8 mouse cellular contexts compared by ENCODE assay signal in genomic region chr4:149838682-149839081, GRCm38 (mm10).
DNase-seq lines count a peak whose midpoint lies in the region; ATAC-seq lines count a peak whose summit lies in the region.

No protein-coding gene starts in this region.

- no peak overlapping the region for H3K27ac ChIP-seq in intestine, embryonic 14.5 days (ENCODE audit: low read depth)
- no peak overlapping the region for H3K27ac ChIP-seq in intestine, embryonic 16.5 days (ENCODE audit: low read length)
- no peak overlapping the region for H3K27ac ChIP-seq in kidney, embryonic 14.5 days (ENCODE audit: low read depth, low read length)

- WGBS in intestine, embryonic 14.5 days, result 19% methylated on average over 3 of the region's 3 CpGs
- WGBS in intestine, embryonic 16.5 days, result 9% methylated on average over 3 of the region's 3 CpGs
- WGBS in kidney, embryonic 14.5 days, result 11% methylated on average over 3 of the region's 3 CpGs

- no peak overlapping the region for H3K4me3 ChIP-seq in intestine, embryonic 14.5 days (ENCODE audit: low read depth, low read length)
- H3K4me3 ChIP-seq in intestine, embryonic 16.5 days (ENCODE audit: low read length), result no peak overlapping the region
- H3K4me3 ChIP-seq in kidney, embryonic 14.5 days (ENCODE audit: low read length), result no peak overlapping the region

- DNase-seq in intestine, embryonic 14.5 days (ENCODE audit: low spot score), result no peak
- DNase-seq in ES-CJ7 (ENCODE audit: low read depth, low spot score), result peak; percentile 59
- DNase-seq in embryo, embryonic 11 days, result peak; percentile 67
- no peak for DNase-seq in right cerebral cortex, postnatal 14 days

- ATAC-seq in intestine, embryonic 14.5 days (replicated peaks; ENCODE audit: low FRiP score, low TSS enrichment, low read depth), result peak; percentile 75; the same call in 1 of the 2 replicates
- ATAC-seq in intestine, embryonic 16.5 days, result no peak
- ATAC-seq in kidney, embryonic 14.5 days (ENCODE audit: low FRiP score, low TSS enrichment), result peak; percentile 57; the same call in 1 of the 2 replicates
- ATAC-seq in neutrophil, adult 5-6 weeks (ENCODE audit: extremely low read depth, insufficient number of reproducible peaks, low FRiP score, poor library complexity, severe bottlenecking), result peak; percentile 53; the same call in 1 of the 2 replicates
- ATAC-seq in megakaryocyte, adult 5-6 weeks (ENCODE audit: poor library complexity, severe bottlenecking), result no peak

- no peaks in the 10 kb centered on the region for H3K27me3 ChIP-seq in intestine, embryonic 14.5 days (replicated peaks; ENCODE audit: control insufficient read depth, insufficient read depth, low read length)
- H3K27me3 ChIP-seq in intestine, embryonic 16.5 days (replicated peaks; ENCODE audit: control insufficient read depth, insufficient read depth, low read length), result no peaks in the 10 kb centered on the region
- no peaks in the 10 kb centered on the region for H3K27me3 ChIP-seq in kidney, embryonic 14.5 days (ENCODE audit: control insufficient read depth, insufficient read depth, low read length)

- H3K9ac ChIP-seq in intestine, embryonic 14.5 days (ENCODE audit: low read length), result no peak overlapping the region
- H3K9ac ChIP-seq in intestine, embryonic 16.5 days (ENCODE audit: low read depth, low read length), result no peak overlapping the region
- no peak overlapping the region for H3K9ac ChIP-seq in kidney, embryonic 14.5 days (ENCODE audit: low read depth, low read length)

- H3K36me3 ChIP-seq in intestine, embryonic 14.5 days (ENCODE audit: control insufficient read depth, insufficient read depth, low read length), result no peaks in the 10 kb centered on the region
- no peaks in the 10 kb centered on the region for H3K36me3 ChIP-seq in intestine, embryonic 16.5 days (ENCODE audit: control insufficient read depth, insufficient read depth, low read length)
- no peaks in the 10 kb centered on the region for H3K36me3 ChIP-seq in kidney, embryonic 14.5 days (ENCODE audit: control insufficient read depth, insufficient read depth, low read length)

- H3K9me3 ChIP-seq in intestine, embryonic 14.5 days (ENCODE audit: control insufficient read depth, low read length), result no peaks in the 10 kb centered on the region
- H3K9me3 ChIP-seq in intestine, embryonic 16.5 days (ENCODE audit: control insufficient read depth, low read length), result no peaks in the 10 kb centered on the region; the same call in 1 of the 2 replicates
- no peaks in the 10 kb centered on the region for H3K9me3 ChIP-seq in kidney, embryonic 14.5 days (ENCODE audit: control insufficient read depth, low read length)

- H3K4me1 ChIP-seq in intestine, embryonic 14.5 days (replicated peaks; ENCODE audit: control insufficient read depth, insufficient read depth, low read length), result no peaks in the 10 kb centered on the region
- no peaks in the 10 kb centered on the region for H3K4me1 ChIP-seq in intestine, embryonic 16.5 days (ENCODE audit: control insufficient read depth, insufficient read depth, low read length)
- 0 out of 2 replicates have a peak, but pooled peaks cover 9% of the 10 kb centered on the region for H3K4me1 ChIP-seq in kidney, embryonic 14.5 days (ENCODE audit: control insufficient read depth, insufficient read depth, low read length)

- H3K4me2 ChIP-seq in intestine, embryonic 14.5 days (ENCODE audit: low read length), result no peak overlapping the region
- H3K4me2 ChIP-seq in intestine, embryonic 16.5 days (ENCODE audit: low read depth, low read length), result no peak overlapping the region
- H3K4me2 ChIP-seq in kidney, embryonic 14.5 days (replicated peaks; ENCODE audit: low read depth, low read length), result no peak overlapping the region

Comparison
In these comparisons a context has a peak if more than half of its experiments do, and no peak if none do; other contexts are left out.
1. ATAC-seq: peak in intestine, embryonic 14.5 days (single experiment), kidney, embryonic 14.5 days (single experiment) and neutrophil, adult 5-6 weeks (single experiment); none in intestine, embryonic 16.5 days (single experiment) and megakaryocyte, adult 5-6 weeks (single experiment).
2. DNase-seq: peak in ES-CJ7 (single experiment) and embryo, embryonic 11 days (single experiment); none in intestine, embryonic 14.5 days (single experiment) and right cerebral cortex, postnatal 14 days (single experiment).